Mouse (Mus musculus): ENCODE results near the gene Olfr827. TPM values are rescaled to one million over a fixed set of nuclear protein-coding genes. Genes with fewer than 3 reads are reported as not detected.

Olfr827 gene
- polyA plus RNA-seq (2012), result not detected in 2 replicates

GRCm38 (mm10) chr10:130214303-130214702, at the start of gene Olfr827:
TSS of gene Olfr827 (minus strand) at chr10:130214403.

GRCm38 (mm10) chr10:130184086-130184485, 30.1 kb downstream of the Olfr827 start, which contains the start of gene Olfr826:
TSS of gene Olfr826 (minus strand) at chr10:130184186.

GRCm38 (mm10) chr10:130166666-130167065, 47.5 kb downstream of the Olfr827 start, which contains the start of gene Olfr825:
TSS of gene Olfr825 (minus strand) at chr10:130166766.

Other genes with a start within 250 kb of the Olfr827 start
- not detected in 2 replicates for gene Olfr819, start 247.1 kb downstream of the Olfr827 start, polyA plus RNA-seq (2012)
- gene Olfr247, start 238.3 kb downstream of the Olfr827 start, polyA plus RNA-seq (2012), result not detected in 2 replicates
- not detected in 2 replicates for gene Gm10310, start 229.3 kb downstream of the Olfr827 start, polyA plus RNA-seq (2012)
- gene Olfr820, start 201.8 kb downstream of the Olfr827 start, polyA plus RNA-seq (2012), result not detected in 2 replicates
- not detected in 2 replicates for gene Olfr821, start 184.1 kb downstream of the Olfr827 start, polyA plus RNA-seq (2012)
- gene Olfr822, start 143.2 kb downstream of the Olfr827 start, polyA plus RNA-seq (2012), result not detected in 2 replicates
- not detected in 2 replicates for gene Olfr823, start 99.0 kb downstream of the Olfr827 start, polyA plus RNA-seq (2012)
- not detected in 2 replicates for gene Olfr824, start 84.4 kb downstream of the Olfr827 start, polyA plus RNA-seq (2012)
- 0.03 TPM in 1 of 2 replicates, not detected in the other for gene Olfr825, start 47.6 kb downstream of the Olfr827 start, polyA plus RNA-seq (2012)
- not detected in 2 replicates for gene Olfr826, start 30.2 kb downstream of the Olfr827 start, polyA plus RNA-seq (2012)
- not detected in 2 replicates for gene Neurod4, start 65.8 kb upstream of the Olfr827 start, polyA plus RNA-seq (2012)
- 0.84 and 2.8 TPM in 2 replicates for gene Tespa1, start 108.5 kb upstream of the Olfr827 start, polyA plus RNA-seq (2012)
- gene Vmn2r84, start 179.9 kb upstream of the Olfr827 start, polyA plus RNA-seq (2012), result not detected in 2 replicates
- gene Vmn2r85, start 215.3 kb upstream of the Olfr827 start, polyA plus RNA-seq (2012), result not detected in 2 replicates
- gene Vmn2r86, start 241.6 kb upstream of the Olfr827 start, polyA plus RNA-seq (2012), result not detected in 2 replicates